Mouse (Mus musculus) left cerebral cortex, adult 2 months (tissue): ENCODE results near the gene Plagl2. TPM values are rescaled to one million over a fixed set of nuclear protein-coding genes. Genes with fewer than 3 reads are reported as not detected.
"Not testable (repeated sequence)": the region's sequence is repeated elsewhere in the genome, so short reads cannot be mapped to it uniquely, and the experiment has no call there.

Experiments
- DNase-seq, 2 experiments: peaks; one replicate each; pipeline ENCODE4 v3.0.0; 2021 to 2022; ENCODE audit warnings: low spot score in 2 of 2, mixed read lengths in 1 of 2; ENCODE audit errors: extremely low spot score in 1 of 2
- H3K27ac ChIP-seq: fragments of 200-600 bp; 2 replicates; pipeline ENCODE4 v1.8.1; 2022
- H3K4me3 ChIP-seq: fragments of 200-600 bp; 2 replicates; pipeline ENCODE4 v1.8.1; 2022
- CTCF ChIP-seq: fragments of 200-600 bp; IDR thresholded peaks from 2 replicates; pipeline ENCODE4 v1.8.1; 2022; ENCODE audit warnings: antibody characterized with exemption, mild to moderate bottlenecking, moderate library complexity
- intact Hi-C: fragments of 180-260 bp; cut with DNase I; formaldehyde crosslinking; loops from one replicate; pipeline ENCODE4 v1.15.1; 2025
- long read RNA-seq, 2 experiments: library from polyadenylated mRNA; stranded (forward); transcript quantifications; one replicate each; pipeline ENCODE4 v2.0.0; 2021; ENCODE audit warnings: borderline mapping rate in 2 of 2
- total RNA-seq, 2 experiments: library from RNA; stranded (reverse); gene quantifications; 2 replicates each; pipeline ENCODE4 v1.2.3; 2021

The Plagl2 gene
- total RNA-seq: 1 to 10 TPM; 6.0 to 6.2 TPM
- long read RNA-seq, experiment 1, full-length matches to known transcripts: 1 of 6 reads
- long read RNA-seq, experiment 1, partial matches to known transcripts: 1 of 6 reads
- long read RNA-seq, experiment 1, other reads (novel, unspliced or antisense): 4 of 6 reads
- long read RNA-seq, experiment 2: 0 reads

DNA sequence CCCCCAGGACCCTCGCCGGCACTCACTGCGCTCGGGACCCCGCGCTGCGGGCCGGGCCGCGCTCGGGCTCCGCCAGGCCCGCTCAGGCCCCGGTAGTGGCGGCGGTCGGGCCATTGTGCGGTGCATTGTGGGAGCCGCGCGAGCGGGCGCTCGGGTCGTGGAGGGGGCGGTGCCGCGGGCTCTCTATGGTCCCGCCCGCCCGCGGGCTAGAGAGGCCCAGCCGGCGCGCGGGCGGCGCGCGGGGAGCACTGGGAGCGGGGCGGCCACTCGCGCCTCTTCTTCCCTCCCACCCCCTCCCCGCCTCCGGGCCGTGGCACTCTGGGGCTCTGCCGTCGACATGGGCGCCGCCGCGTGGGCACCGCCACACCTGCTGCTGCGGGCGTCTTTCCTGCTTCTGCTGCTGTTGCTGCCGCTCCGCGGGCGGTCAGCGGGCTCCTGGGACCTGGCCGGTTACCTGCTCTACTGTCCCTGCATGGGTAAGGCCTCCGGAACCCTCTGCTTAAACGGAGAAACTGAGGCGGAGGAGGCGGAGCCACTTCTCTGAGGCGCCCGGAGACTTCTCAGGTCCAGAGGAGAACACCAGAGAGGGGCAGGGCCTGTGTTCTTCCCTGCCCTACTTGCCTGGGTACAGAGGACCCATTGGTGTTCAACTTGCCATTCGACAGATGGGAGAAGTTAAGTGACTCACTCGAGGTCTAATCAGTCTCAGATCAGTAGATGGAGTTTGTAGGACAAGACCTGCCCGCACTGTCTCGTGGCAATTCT, at the start of gene Plagl2, which contains the start of gene Pofut1:
Gene Plagl2, minus strand, starts transcription at position 177 of the 765 bp plus-strand sequence.
Gene Pofut1, plus strand, starts transcription at position 284 of the 765 bp plus-strand sequence.
- Histone ChIP-seq H3K4me3 (peak within 1 kb of the TSS; percentile 85), H3K27ac (peak within 1 kb of the TSS; percentile 91)
- TF ChIP-seq CTCF: peak; percentile 15
- DNase-seq: peak; percentile 90 to 91
- intact Hi-C loops: loop anchor here (1.0 kb wide), 2 partner anchors 80 to 104 kb away; partner anchors contain the start of genes Asxl1 and Tm9sf4

- TF ChIP-seq CTCF: no peak
- intact Hi-C loops: no loop called here
- Histone ChIP-seq H3K27ac (no peak overlapping the region), H3K4me3 (no peak overlapping the region)
- DNase-seq: no peak
Measured at GRCm38 (mm10) chr2:153287835-153288234, 46.6 kb upstream of the Plagl2 start.

DNA sequence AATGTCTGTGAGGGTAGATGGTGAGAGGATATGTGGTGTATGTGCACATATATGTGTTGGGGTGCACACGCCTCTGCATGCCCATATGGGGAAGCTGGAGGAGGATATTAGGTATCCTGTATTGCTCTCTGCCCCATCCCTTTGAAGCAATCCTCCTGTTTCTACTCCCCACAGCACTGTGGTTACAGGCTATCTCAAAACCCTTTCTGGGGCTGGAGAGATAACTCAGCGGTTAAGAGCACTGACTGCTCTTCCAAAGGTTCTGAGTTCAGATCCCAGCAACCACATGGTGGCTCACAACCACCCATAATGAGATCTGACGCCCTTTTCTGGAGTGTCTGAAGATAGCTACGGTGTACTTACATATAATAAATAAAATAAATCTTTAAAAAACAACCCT, 45.3 kb upstream of the Plagl2 start:
- Histone ChIP-seq H3K4me3 (no peak overlapping the region), H3K27ac (no peak overlapping the region)
- TF ChIP-seq CTCF: no peak
- no peak for DNase-seq
- intact Hi-C loops: no loop called here

- no peak overlapping the region for H3K27ac ChIP-seq
- intact Hi-C loops: no loop called here
- no peak for TF ChIP-seq CTCF
- H3K4me3 ChIP-seq: no peak overlapping the region
- DNase-seq: no peak
Measured at GRCm38 (mm10) chr2:153283919-153284318, 42.7 kb upstream of the Plagl2 start.

- no peak overlapping the region for H3K27ac ChIP-seq
- H3K4me3 ChIP-seq: no peak overlapping the region
- intact Hi-C loops: no loop called here
- TF ChIP-seq CTCF: no peak
- no peak for DNase-seq
Measured at GRCm38 (mm10) chr2:153278357-153278756, 37.1 kb upstream of the Plagl2 start.

GRCm38 (mm10) chr2:153276846-153277245, 35.6 kb upstream of the Plagl2 start:
- H3K27ac ChIP-seq, intact Hi-C loops, H3K4me3 ChIP-seq, DNase-seq: not testable (repeated sequence)

DNA sequence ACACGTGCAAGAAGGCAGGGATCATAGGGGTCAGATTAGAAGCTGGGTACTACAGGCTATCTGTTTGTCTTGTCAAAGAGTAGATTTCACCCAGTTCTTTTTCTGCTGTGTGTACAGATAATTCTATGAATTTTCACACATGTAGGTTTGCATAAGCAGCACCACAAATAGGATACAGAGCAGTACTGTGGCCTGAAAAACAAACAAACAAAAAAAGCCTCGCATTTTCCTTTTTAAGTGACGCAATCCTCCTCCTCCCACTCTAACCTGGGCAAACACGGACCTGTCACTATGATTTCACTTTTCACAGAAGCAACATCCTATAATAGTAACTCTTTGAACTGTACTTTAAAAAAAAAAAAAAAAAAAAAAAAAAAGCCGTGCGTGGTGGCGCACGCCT, 35.2 kb upstream of the Plagl2 start:
- H3K4me3 ChIP-seq: no peak overlapping the region
- H3K27ac ChIP-seq: no peak overlapping the region
- DNase-seq: no peak
- no peak for TF ChIP-seq CTCF
- intact Hi-C loops: no loop called here

DNA sequence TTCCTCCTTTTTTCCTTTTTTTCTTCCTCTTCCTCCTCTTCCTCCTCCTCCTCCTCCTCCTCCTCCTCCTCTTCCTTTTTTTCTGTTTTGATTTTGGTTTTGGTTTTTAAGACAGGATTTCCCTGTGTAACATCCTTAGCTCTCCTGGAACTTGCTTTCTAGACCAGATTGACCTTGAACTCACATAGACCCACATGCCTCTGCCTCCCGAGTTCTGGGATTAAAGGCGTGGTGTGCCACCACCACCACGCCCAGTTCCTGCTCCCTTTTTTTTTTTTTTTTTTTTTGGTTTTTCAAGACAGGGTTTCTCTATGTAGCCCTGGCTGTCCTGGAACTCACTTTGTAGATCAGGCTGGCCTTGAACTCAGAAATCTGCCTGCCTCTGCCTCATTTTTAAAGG, 34.4 kb upstream of the Plagl2 start:
- H3K27ac ChIP-seq, DNase-seq, intact Hi-C loops, H3K4me3 ChIP-seq: not testable (repeated sequence)

GRCm38 (mm10) chr2:153274919-153275247, 33.7 kb upstream of the Plagl2 start:
- no peak for DNase-seq
- Histone ChIP-seq H3K4me3 (no peak overlapping the region), H3K27ac (no peak overlapping the region)
- no peak for TF ChIP-seq CTCF
- intact Hi-C loops: no loop called here

DNA sequence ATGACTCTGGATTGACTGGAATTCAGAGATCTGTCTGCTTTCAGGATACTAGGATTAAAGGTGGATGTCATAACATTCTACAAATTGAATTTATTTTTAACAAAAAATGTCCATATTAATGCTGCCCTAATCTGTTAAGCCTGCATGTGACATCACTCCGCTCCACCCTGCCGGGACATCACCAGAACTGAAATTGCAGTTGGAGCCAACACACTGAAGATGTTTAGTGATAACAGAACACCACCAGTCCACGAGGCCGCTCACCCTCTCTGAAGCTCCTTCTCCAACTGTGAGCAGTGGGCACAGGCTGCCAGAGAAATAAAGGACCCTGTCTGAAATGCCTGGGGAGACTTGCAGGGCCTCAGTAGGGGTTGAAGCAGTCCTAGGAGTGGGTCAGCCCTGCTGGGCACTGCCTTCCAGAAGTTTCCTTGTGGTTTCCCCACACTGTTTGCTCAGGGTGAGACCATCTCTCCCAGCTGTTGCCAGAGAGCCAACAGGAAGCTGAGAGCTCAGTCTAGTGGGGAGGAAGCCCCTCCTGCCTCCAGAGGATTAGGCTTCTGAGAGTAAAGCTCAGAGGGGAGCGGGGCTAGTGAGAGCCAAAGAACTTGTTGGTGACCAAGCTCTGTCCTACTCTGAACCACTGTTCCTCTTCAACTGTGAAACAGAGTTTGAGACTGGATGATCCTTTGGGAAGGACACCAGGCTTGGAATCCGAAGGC, 33.1 kb upstream of the Plagl2 start:
- DNase-seq, H3K4me3 ChIP-seq, intact Hi-C loops, H3K27ac ChIP-seq: not testable (repeated sequence)

- H3K4me3 ChIP-seq, H3K27ac ChIP-seq, DNase-seq, intact Hi-C loops: not testable (repeated sequence)
Measured at GRCm38 (mm10) chr2:153270231-153270915, 29.1 kb upstream of the Plagl2 start.

DNA sequence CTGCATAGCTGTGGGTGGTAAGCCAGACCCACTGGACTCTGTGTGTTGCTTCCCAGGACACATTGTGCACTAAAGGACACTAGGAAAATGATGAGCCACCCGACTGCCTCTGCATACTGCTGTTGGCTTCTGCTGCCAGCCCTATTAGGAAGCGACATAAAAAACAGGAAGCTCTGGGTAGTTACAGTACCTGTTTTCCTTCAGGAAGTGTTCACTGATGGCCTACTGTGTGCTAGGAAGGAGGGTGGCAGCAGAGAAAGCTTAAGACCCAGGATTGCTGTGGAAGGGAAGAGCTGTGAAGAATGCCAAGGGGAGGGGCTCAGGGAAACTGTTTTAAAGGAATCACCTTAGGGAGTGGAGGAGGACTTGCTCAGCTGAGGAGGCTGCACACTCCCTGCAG, 26.1 kb upstream of the Plagl2 start:
- intact Hi-C loops: no loop called here
- Histone ChIP-seq H3K4me3 (no peak overlapping the region), H3K27ac (no peak overlapping the region)
- DNase-seq: no peak
- no peak for TF ChIP-seq CTCF
